Mouse (Mus musculus) right cerebral cortex, postnatal 10 days (tissue): ENCODE results near the gene Pimreg.

ENCODE experiments used
- DNase-seq, 2 experiments: peaks; one replicate each; pipeline ENCODE4 v3.0.0; 2021; ENCODE audit warnings: low spot score in 2 of 2

Pimreg gene

GRCm38 (mm10) chr11:72041768-72042607, at the start of gene Pimreg:
TSS of gene Pimreg (plus strand) at chr11:72042032.
- peak; percentile 95 for DNase-seq

GRCm38 (mm10) chr11:71992438-71992837, 49.4 kb upstream of the Pimreg start:
- peak in 1 of 2 experiments; percentile 17 for DNase-seq

- DNase-seq = peak; percentile 73 to 78
These were observed 45.8 kb upstream of the Pimreg start for GRCm38 (mm10) chr11:71995968-71996511.

GRCm38 (mm10) chr11:71996805-71997204, 45.0 kb upstream of the Pimreg start:
- DNase-seq = peak; percentile 47 to 52

- no peak for DNase-seq
These were observed 41.6 kb upstream of the Pimreg start for GRCm38 (mm10) chr11:72000194-72000593.

GRCm38 (mm10) chr11:72002138-72002853, 39.5 kb upstream of the Pimreg start:
- no peak for DNase-seq

GRCm38 (mm10) chr11:72003171-72003570, 38.7 kb upstream of the Pimreg start:
- no peak for DNase-seq

- no peak for DNase-seq
These were observed 36.3 kb upstream of the Pimreg start for GRCm38 (mm10) chr11:72005547-72005946.

- no peak for DNase-seq
These were observed 31.5 kb upstream of the Pimreg start for GRCm38 (mm10) chr11:72010367-72010766.

- DNase-seq = peak in 1 of 2 experiments; percentile 47
These were observed 30.7 kb upstream of the Pimreg start for GRCm38 (mm10) chr11:72010940-72011722.

- no peak for DNase-seq
These were observed 29.9 kb upstream of the Pimreg start for GRCm38 (mm10) chr11:72011955-72012354.

GRCm38 (mm10) chr11:72014674-72015073, 27.2 kb upstream of the Pimreg start:
- DNase-seq = no peak

GRCm38 (mm10) chr11:72016518-72017252, 25.1 kb upstream of the Pimreg start:
- DNase-seq = no peak

- DNase-seq = no peak
These were observed 24.6 kb upstream of the Pimreg start for GRCm38 (mm10) chr11:72017253-72017601.

- DNase-seq = no peak
These were observed 20.8 kb upstream of the Pimreg start for GRCm38 (mm10) chr11:72021015-72021414.

- no peak for DNase-seq
These were observed 19.0 kb upstream of the Pimreg start for GRCm38 (mm10) chr11:72022827-72023226.

- peak in 1 of 2 experiments; percentile 57 for DNase-seq
These were observed 18.3 kb upstream of the Pimreg start for GRCm38 (mm10) chr11:72023581-72023980.

GRCm38 (mm10) chr11:72024193-72024781, 17.5 kb upstream of the Pimreg start:
- peak in 1 of 2 experiments; percentile 80 for DNase-seq

GRCm38 (mm10) chr11:72025843-72026242, 16.0 kb upstream of the Pimreg start:
- DNase-seq = no peak

GRCm38 (mm10) chr11:72026516-72026915, 15.3 kb upstream of the Pimreg start:
- no peak for DNase-seq

- DNase-seq = no peak
These were observed 14.0 kb upstream of the Pimreg start for GRCm38 (mm10) chr11:72027836-72028235.
